Mouse (Mus musculus) macrophage (primary cell): ENCODE data around the gene Prr3. TPM values are rescaled to one million over a fixed set of nuclear protein-coding genes. Genes with fewer than 3 reads are reported as not detected.
A peak's percentile ranks its signal among the peaks of the same experiment; 100 is the strongest.
"Not testable (repeated sequence)": the region's sequence is repeated elsewhere in the genome, so short reads cannot be mapped to it uniquely, and the experiment has no call there.

Experiments used
- H3K27ac ChIP-seq: fragments of 350-480 bp; formaldehyde crosslinking; 2 replicates; pipeline ENCODE4 v1.9.0; 2021
- H3K36me3 ChIP-seq: fragments of 350-480 bp; formaldehyde crosslinking; 2 replicates; pipeline ENCODE4 v1.9.0; 2021; ENCODE audit errors: inconsistent target
- H3K4me3 ChIP-seq: fragments of 350-480 bp; formaldehyde crosslinking; 2 replicates; pipeline ENCODE4 v1.9.0; 2021; ENCODE audit errors: inconsistent target
- H3K79me2 ChIP-seq: fragments of 350-480 bp; formaldehyde crosslinking; 2 replicates; pipeline ENCODE4 v1.9.0; 2021; ENCODE audit errors: inconsistent target
- WGBS: methylation state at CpG from one replicate; pipeline ENCODE4 v1.1.7; 2026; ENCODE audit warnings: inconsistent platforms; ENCODE audit not compliant: missing documents; 5-methylcytosine and 5-hydroxymethylcytosine counted together
- polyA plus RNA-seq: library from polyadenylated mRNA; stranded (reverse); fragments of 250-400 nt; gene quantifications from 3 replicates; pipeline ENCODE4 v1.2.4, GENCODE M21; 2018; ENCODE audit warnings: inconsistent platforms

The Prr3 gene
- polyA plus RNA-seq, 1 experiment from 2014 or later: 13.9 TPM

- H3K79me2 ChIP-seq: peaks cover 63% of the 10 kb centered on the region
- no peak overlapping the region for H3K27ac ChIP-seq
- peaks cover 43% of the 10 kb centered on the region for H3K36me3 ChIP-seq
- H3K4me3 ChIP-seq: no peak overlapping the region
- WGBS: 96% methylated on average over 5 of the region's 5 CpGs
Measured at GRCm38 (mm10) chr17:36017046-36017445, 37.0 kb upstream of the Prr3 start.

GRCm38 (mm10) chr17:36014977-36015376 lies 34.9 kb upstream of the Prr3 start:
- peaks cover 43% of the 10 kb centered on the region for H3K36me3 ChIP-seq
- no peak overlapping the region for H3K27ac ChIP-seq
- H3K4me3 ChIP-seq: no peak overlapping the region
- peaks cover 59% of the 10 kb centered on the region for H3K79me2 ChIP-seq
- WGBS: 94% methylated on average over 5 of the region's 5 CpGs

GRCm38 (mm10) chr17:36004409-36004808 lies 24.4 kb upstream of the Prr3 start:
- H3K27ac ChIP-seq, H3K4me3 ChIP-seq: not testable (repeated sequence)
- peaks cover 75% of the 10 kb centered on the region for H3K79me2 ChIP-seq
- WGBS: 70% methylated on average over 6 of the region's 7 CpGs
- H3K36me3 ChIP-seq: peaks cover 19% of the 10 kb centered on the region; the same call in 1 of the 2 replicates

- Histone ChIP-seq H3K79me2 (peaks cover 86% of the 10 kb centered on the region), H3K36me3 (peaks cover 19% of the 10 kb centered on the region; the same call in 1 of the 2 replicates), H3K4me3 (no peak overlapping the region), H3K27ac (no peak overlapping the region)
- WGBS: 90% methylated on average over 7 of the region's 7 CpGs
Measured at GRCm38 (mm10) chr17:36003331-36003730, 23.3 kb upstream of the Prr3 start.

- H3K4me3 ChIP-seq: no peak overlapping the region
- peaks cover 19% of the 10 kb centered on the region; the same call in 1 of the 2 replicates for H3K36me3 ChIP-seq
- H3K79me2 ChIP-seq: peaks cover 98% of the 10 kb centered on the region
- 64% methylated on average over 6 of the region's 6 CpGs for WGBS
- H3K27ac ChIP-seq: no peak overlapping the region
Measured at GRCm38 (mm10) chr17:36001966-36002365, 21.9 kb upstream of the Prr3 start.

- H3K4me3 ChIP-seq: no peak overlapping the region
- H3K36me3 ChIP-seq: peaks cover 19% of the 10 kb centered on the region; the same call in 1 of the 2 replicates
- H3K79me2 ChIP-seq: peaks cover 98% of the 10 kb centered on the region
- no peak overlapping the region for H3K27ac ChIP-seq
- 83% methylated on average over 11 of the region's 12 CpGs for WGBS
Measured at GRCm38 (mm10) chr17:36001121-36001897, 21.3 kb upstream of the Prr3 start.

GRCm38 (mm10) chr17:36000349-36000748 lies 20.3 kb upstream of the Prr3 start:
- Histone ChIP-seq H3K79me2 (peaks cover 98% of the 10 kb centered on the region), H3K27ac (no peak overlapping the region), H3K4me3 (no peak overlapping the region), H3K36me3 (peaks cover 9% of the 10 kb centered on the region; the same call in 1 of the 2 replicates)
- WGBS: 36% methylated on average over 4 of the region's 4 CpGs

- Histone ChIP-seq H3K36me3 (peaks cover 5% of the 10 kb centered on the region; the same call in 1 of the 2 replicates), H3K4me3 (peak overlapping the region; percentile 22; the same call in 1 of the 2 replicates), H3K79me2 (peaks cover 98% of the 10 kb centered on the region), H3K27ac (no peak overlapping the region)
- 5% methylated on average over 7 of the region's 7 CpGs for WGBS
Measured at GRCm38 (mm10) chr17:35999356-35999755, 19.3 kb upstream of the Prr3 start.

GRCm38 (mm10) chr17:35998545-35999305 lies 18.7 kb upstream of the Prr3 start:
- Histone ChIP-seq H3K36me3 (no peaks in the 10 kb centered on the region; the same call in 1 of the 2 replicates), H3K4me3 (peak overlapping the region; percentile 22; the same call in 1 of the 2 replicates), H3K79me2 (peaks cover 92% of the 10 kb centered on the region), H3K27ac (peak overlapping the region; percentile 54)
- 0% methylated on average over 3 of the region's 6 CpGs for WGBS

- WGBS: 35% methylated on average over 12 of the region's 12 CpGs
- Histone ChIP-seq H3K27ac (peak overlapping the region; percentile 54), H3K79me2 (peaks cover 84% of the 10 kb centered on the region), H3K4me3 (peak overlapping the region; percentile 22; the same call in 1 of the 2 replicates), H3K36me3 (no peaks in the 10 kb centered on the region)
Measured at GRCm38 (mm10) chr17:35997713-35998510, 17.9 kb upstream of the Prr3 start.

- Histone ChIP-seq H3K36me3 (no peaks in the 10 kb centered on the region), H3K79me2 (peaks cover 74% of the 10 kb centered on the region), H3K27ac (peak overlapping the region; percentile 54; the same call in 1 of the 2 replicates), H3K4me3 (no peak overlapping the region)
- 2% methylated on average over 11 of the region's 11 CpGs for WGBS
Measured at GRCm38 (mm10) chr17:35996949-35997348, 16.9 kb upstream of the Prr3 start.

- peak overlapping the region; percentile 92 for H3K4me3 ChIP-seq
- H3K27ac ChIP-seq: peak overlapping the region; percentile 57
- H3K36me3 ChIP-seq: no peaks in the 10 kb centered on the region
- peaks cover 54% of the 10 kb centered on the region for H3K79me2 ChIP-seq
- WGBS: 0% methylated on average over 14 of the region's 14 CpGs
Measured at GRCm38 (mm10) chr17:35994879-35995240, 14.8 kb upstream of the Prr3 start.

- no peaks in the 10 kb centered on the region for H3K36me3 ChIP-seq
- under 1% methylated on average over 31 of the region's 31 CpGs for WGBS
- peaks cover 48% of the 10 kb centered on the region for H3K79me2 ChIP-seq
- peak overlapping the region; percentile 57 for H3K27ac ChIP-seq
- H3K4me3 ChIP-seq: peak overlapping the region; percentile 92
Measured at GRCm38 (mm10) chr17:35994175-35994878, 14.3 kb upstream of the Prr3 start.
